Mouse (Mus musculus): ENCODE results near the gene Nup188. TPM values are rescaled to one million over a fixed set of nuclear protein-coding genes. Genes with fewer than 3 reads are reported as not detected.

The Nup188 gene
- polyA plus RNA-seq, 1 experiment from 2014 or later = 65.2 TPM

GRCm38 (mm10) chr2:30365281-30366069 lies 79.3 kb downstream of the Nup188 start:
- peaks cover 45% of the 10 kb centered on the region for H3K36me3 ChIP-seq (replicated peaks)
- no peaks in the 10 kb centered on the region; the same call in 1 of the 2 replicates for H3K27me3 ChIP-seq (ENCODE audit: poor library complexity, severe bottlenecking)
- H3K27ac ChIP-seq = peak overlapping the region; percentile 87
- H3K4me3 ChIP-seq = peak overlapping the region; percentile 85
- WGBS = 87% methylated on average over 2 of the region's 2 CpGs
- DNase-seq (ENCODE audit: extremely low spot score, low spot score) = no peak
- no peaks in the 10 kb centered on the region for H3K9me3 ChIP-seq
- H3K4me1 ChIP-seq = peaks cover 18% of the 10 kb centered on the region

DNA sequence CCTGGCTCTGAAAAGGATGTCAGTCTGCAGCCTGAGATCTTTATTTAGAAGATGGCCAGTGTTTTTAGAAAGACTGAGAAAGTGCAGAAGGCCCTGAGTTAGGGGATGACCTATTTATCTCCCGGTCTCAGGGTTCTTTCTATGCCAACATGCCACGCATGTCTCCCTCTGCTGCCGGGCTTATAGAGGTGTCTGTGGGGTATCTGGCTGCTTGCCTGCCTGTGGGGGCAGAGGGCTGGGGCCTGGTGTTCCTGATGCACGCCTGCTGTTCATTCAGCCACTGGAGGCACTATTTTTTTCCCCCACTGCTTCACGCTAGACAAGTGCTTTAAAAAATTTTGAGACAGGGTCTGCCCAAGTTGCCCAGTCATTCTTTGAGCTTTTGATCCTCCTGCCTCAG lies 80.0 kb downstream of the Nup188 start:
- WGBS = 82% methylated on average over 5 of the region's 5 CpGs
- DNase-seq (ENCODE audit: extremely low spot score, low spot score) = no peak
- Histone ChIP-seq H3K27ac (no peak overlapping the region), H3K4me1 (peaks cover 18% of the 10 kb centered on the region), H3K4me3 (0 out of 2 replicates have a peak overlapping the region, but pooled peaks have one; percentile 5), H3K9me3 (no peaks in the 10 kb centered on the region), H3K36me3 (replicated peaks) (peaks cover 52% of the 10 kb centered on the region), H3K27me3 (ENCODE audit: poor library complexity, severe bottlenecking) (no peaks in the 10 kb centered on the region)

- Histone ChIP-seq H3K36me3 (replicated peaks) (peaks cover 98% of the 10 kb centered on the region), H3K4me1 (no peaks in the 10 kb centered on the region), H3K9me3 (no peaks in the 10 kb centered on the region), H3K27me3 (ENCODE audit: poor library complexity, severe bottlenecking) (no peaks in the 10 kb centered on the region), H3K27ac (no peak overlapping the region), H3K4me3 (no peak overlapping the region)
- 95% methylated on average over 8 of the region's 8 CpGs for WGBS
- no peak for DNase-seq (ENCODE audit: extremely low spot score, low spot score)
These were observed 85.3 kb downstream of the Nup188 start for GRCm38 (mm10) chr2:30371544-30371943.

DNA sequence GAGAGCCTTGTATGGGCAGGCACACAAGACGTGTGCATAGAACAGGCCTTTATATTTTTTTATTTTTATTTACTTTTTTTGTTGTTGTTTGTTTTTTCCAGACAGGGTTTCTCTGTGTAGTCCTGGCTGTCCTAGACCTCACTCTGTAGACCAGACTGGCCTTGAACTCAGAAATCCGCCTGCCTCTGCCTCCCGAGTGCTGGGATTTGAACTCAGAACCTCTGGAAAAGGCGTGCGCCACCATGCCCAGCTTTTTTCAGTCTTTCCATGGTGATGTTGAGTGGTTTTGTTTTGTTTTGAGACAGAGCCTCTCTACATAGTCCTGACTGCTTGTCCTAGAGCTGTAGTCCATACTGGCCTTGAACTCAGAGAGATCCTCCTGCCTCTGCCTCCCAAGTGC lies 86.5 kb downstream of the Nup188 start:
- Histone ChIP-seq H3K27me3 (ENCODE audit: poor library complexity, severe bottlenecking) (no peaks in the 10 kb centered on the region), H3K36me3 (replicated peaks) (peaks cover 98% of the 10 kb centered on the region), H3K4me3 (no peak overlapping the region), H3K4me1 (no peaks in the 10 kb centered on the region), H3K27ac (no peak overlapping the region), H3K9me3 (no peaks in the 10 kb centered on the region)
- DNase-seq (ENCODE audit: extremely low spot score, low spot score) = no peak
- 95% methylated on average over 5 of the region's 5 CpGs for WGBS

GRCm38 (mm10) chr2:30375893-30376292 lies 89.7 kb downstream of the Nup188 start:
- WGBS = 93% methylated on average over 10 of the region's 10 CpGs
- no peaks in the 10 kb centered on the region for H3K9me3 ChIP-seq
- peaks cover 97% of the 10 kb centered on the region for H3K36me3 ChIP-seq (replicated peaks)
- DNase-seq (ENCODE audit: extremely low spot score, low spot score) = no peak
- H3K4me1 ChIP-seq = no peaks in the 10 kb centered on the region
- H3K4me3 ChIP-seq = no peak overlapping the region
- no peak overlapping the region for H3K27ac ChIP-seq
- H3K27me3 ChIP-seq (ENCODE audit: poor library complexity, severe bottlenecking) = no peaks in the 10 kb centered on the region

- H3K36me3 ChIP-seq (replicated peaks) = peaks cover 97% of the 10 kb centered on the region
- no peaks in the 10 kb centered on the region for H3K27me3 ChIP-seq (ENCODE audit: poor library complexity, severe bottlenecking)
- H3K4me3 ChIP-seq = no peak overlapping the region
- H3K4me1 ChIP-seq = no peaks in the 10 kb centered on the region
- 93% methylated on average over 5 of the region's 5 CpGs for WGBS
- no peak overlapping the region for H3K27ac ChIP-seq
- no peak for DNase-seq (ENCODE audit: extremely low spot score, low spot score)
- no peaks in the 10 kb centered on the region for H3K9me3 ChIP-seq
These were observed 91.5 kb downstream of the Nup188 start for GRCm38 (mm10) chr2:30377721-30378120.

GRCm38 (mm10) chr2:30379307-30379706 lies 93.1 kb downstream of the Nup188 start:
- peaks cover 97% of the 10 kb centered on the region for H3K36me3 ChIP-seq (replicated peaks)
- H3K27ac ChIP-seq = no peak overlapping the region
- WGBS = 94% methylated on average over 7 of the region's 7 CpGs
- H3K4me3 ChIP-seq = no peak overlapping the region
- DNase-seq (ENCODE audit: extremely low spot score, low spot score) = no peak
- H3K27me3 ChIP-seq (ENCODE audit: poor library complexity, severe bottlenecking) = no peaks in the 10 kb centered on the region
- H3K4me1 ChIP-seq = no peaks in the 10 kb centered on the region
- no peaks in the 10 kb centered on the region for H3K9me3 ChIP-seq

GRCm38 (mm10) chr2:30380564-30381376 lies 94.6 kb downstream of the Nup188 start:
- peak overlapping the region; percentile 48; the same call in 1 of the 2 replicates for H3K27ac ChIP-seq
- no peak overlapping the region for H3K4me3 ChIP-seq
- peaks cover 99% of the 10 kb centered on the region for H3K36me3 ChIP-seq (replicated peaks)
- DNase-seq (ENCODE audit: extremely low spot score, low spot score) = no peak
- no peaks in the 10 kb centered on the region for H3K27me3 ChIP-seq (ENCODE audit: poor library complexity, severe bottlenecking)
- WGBS = 93% methylated on average over 10 of the region's 10 CpGs
- H3K4me1 ChIP-seq = no peaks in the 10 kb centered on the region
- no peaks in the 10 kb centered on the region for H3K9me3 ChIP-seq

- Histone ChIP-seq H3K4me1 (no peaks in the 10 kb centered on the region), H3K36me3 (replicated peaks) (peaks cover 94% of the 10 kb centered on the region), H3K27ac (peak overlapping the region; percentile 48; the same call in 1 of the 2 replicates), H3K27me3 (ENCODE audit: poor library complexity, severe bottlenecking) (no peaks in the 10 kb centered on the region), H3K4me3 (no peak overlapping the region), H3K9me3 (no peaks in the 10 kb centered on the region)
- no peak for DNase-seq (ENCODE audit: extremely low spot score, low spot score)
- WGBS = 93% methylated on average over 4 of the region's 4 CpGs
These were observed 95.2 kb downstream of the Nup188 start for GRCm38 (mm10) chr2:30381377-30381725.

DNA sequence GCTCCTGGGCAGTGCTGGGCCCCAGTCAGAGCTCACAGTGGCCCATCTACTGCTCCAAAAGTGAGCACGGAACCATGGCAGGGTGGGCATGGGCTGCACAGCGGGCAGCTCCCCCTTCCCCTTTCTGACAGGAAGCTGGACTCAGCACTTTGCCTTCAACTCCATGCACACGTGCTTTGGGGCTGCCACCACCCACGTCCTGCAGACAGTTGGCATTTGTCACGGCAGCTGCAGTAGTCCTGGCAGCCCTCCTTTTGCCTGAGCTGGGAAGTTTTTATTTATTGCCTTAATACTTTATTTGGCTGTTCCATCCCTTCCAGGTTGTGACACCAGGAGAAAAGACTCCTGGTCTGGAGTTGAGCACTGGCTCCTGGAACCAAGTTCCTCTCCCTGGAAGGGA lies 98.6 kb downstream of the Nup188 start:
- Histone ChIP-seq H3K36me3 (replicated peaks) (peaks cover 60% of the 10 kb centered on the region), H3K9me3 (no peaks in the 10 kb centered on the region), H3K27ac (no peak overlapping the region), H3K4me3 (0 out of 2 replicates have a peak overlapping the region, but pooled peaks have one; percentile 5), H3K27me3 (ENCODE audit: poor library complexity, severe bottlenecking) (no peaks in the 10 kb centered on the region), H3K4me1 (no peaks in the 10 kb centered on the region)
- DNase-seq (ENCODE audit: extremely low spot score, low spot score) = no peak
- 86% methylated on average over 5 of the region's 5 CpGs for WGBS

- H3K4me3 ChIP-seq = no peak overlapping the region
- no peak overlapping the region for H3K27ac ChIP-seq
- no peaks in the 10 kb centered on the region for H3K9me3 ChIP-seq
- WGBS = 91% methylated on average over 4 of the region's 4 CpGs
- H3K36me3 ChIP-seq (replicated peaks) = peaks cover 53% of the 10 kb centered on the region
- no peaks in the 10 kb centered on the region for H3K27me3 ChIP-seq (ENCODE audit: poor library complexity, severe bottlenecking)
- H3K4me1 ChIP-seq = peaks cover 1% of the 10 kb centered on the region; the same call in 1 of the 2 replicates
- DNase-seq (ENCODE audit: extremely low spot score, low spot score) = no peak
These were observed 99.4 kb downstream of the Nup188 start for GRCm38 (mm10) chr2:30385591-30385990.

GRCm38 (mm10) chr2:30386913-30387312 lies 100.7 kb downstream of the Nup188 start:
- WGBS = 90% methylated on average over 9 of the region's 9 CpGs

DNA sequence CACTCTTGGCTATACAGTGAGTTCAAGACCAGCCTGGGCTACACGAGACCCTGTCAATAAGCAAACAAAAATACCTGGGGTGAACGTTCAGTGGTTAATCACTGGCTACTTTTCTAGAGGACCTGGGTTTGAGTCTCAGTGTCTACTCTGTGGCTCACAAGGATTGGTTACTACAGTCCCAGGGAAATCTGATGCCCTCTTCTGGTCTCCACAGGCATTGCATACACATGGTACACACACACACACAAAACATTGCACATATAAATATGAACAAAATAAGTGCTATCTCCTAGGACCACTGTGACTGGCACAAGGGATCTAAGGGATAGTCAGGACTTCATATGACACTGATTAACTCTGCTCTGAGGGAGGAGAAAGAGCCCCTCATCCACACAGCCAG lies 102.8 kb downstream of the Nup188 start:
- H3K27me3 ChIP-seq (ENCODE audit: poor library complexity, severe bottlenecking) = no peaks in the 10 kb centered on the region
- H3K4me1 ChIP-seq = peaks cover 27% of the 10 kb centered on the region
- H3K27ac ChIP-seq = no peak overlapping the region
- WGBS = 97% methylated on average over 2 of the region's 2 CpGs
- no peak overlapping the region for H3K4me3 ChIP-seq
- peaks cover 23% of the 10 kb centered on the region for H3K36me3 ChIP-seq (replicated peaks)
- no peaks in the 10 kb centered on the region for H3K9me3 ChIP-seq
- no peak for DNase-seq (ENCODE audit: extremely low spot score, low spot score)

More at GRCm38 (mm10) chr2:30386913-30387312, 100.7 kb downstream of the Nup188 start:
- H3K4me1 ChIP-seq = peaks cover 14% of the 10 kb centered on the region
- no peak overlapping the region for H3K27ac ChIP-seq
- no peak for DNase-seq (ENCODE audit: extremely low spot score, low spot score)
- no peaks in the 10 kb centered on the region for H3K9me3 ChIP-seq
- H3K36me3 ChIP-seq (replicated peaks) = peaks cover 39% of the 10 kb centered on the region
- H3K4me3 ChIP-seq = no peak overlapping the region
- H3K27me3 ChIP-seq (ENCODE audit: poor library complexity, severe bottlenecking) = no peaks in the 10 kb centered on the region

All from forebrain, embryonic 10.5 days (tissue).